7 mouse cellular contexts compared by ENCODE assay signal in the genomic region with DNA sequence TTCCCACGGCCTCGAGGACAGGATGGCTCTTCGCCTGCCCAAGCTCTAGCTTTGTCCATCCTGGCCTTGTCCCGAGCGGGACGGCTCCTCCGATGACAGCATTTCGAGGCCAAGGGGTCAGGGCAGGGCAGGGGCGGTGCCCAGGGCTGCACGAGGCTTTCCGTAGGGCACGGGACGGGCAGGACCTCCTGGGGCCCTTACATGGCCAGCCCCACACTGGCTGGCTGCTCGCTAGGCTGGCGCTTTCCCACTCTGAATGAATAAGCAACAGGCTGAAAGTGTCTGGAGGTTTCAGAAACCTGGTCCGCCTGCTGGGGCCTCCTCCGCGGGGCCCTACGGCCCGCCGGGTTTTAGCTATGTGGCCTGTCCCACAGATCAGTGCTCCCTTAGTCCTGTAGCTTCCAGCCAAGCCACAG. TPM values are rescaled to one million over a fixed set of nuclear protein-coding genes. Genes with fewer than 3 reads are reported as not detected.
DNase-seq lines count a peak whose midpoint lies in the region; ATAC-seq and TF ChIP-seq lines count a peak whose summit lies in the region.

A gene (minus strand): TSS at position 243 of the 416 bp plus-strand sequence.

- no peak for DNase-seq in ES-E14 (ENCODE audit: low read depth, low spot score)
- DNase-seq in adrenal gland, postnatal 10 days: peak; percentile 83
- DNase-seq in forelimb bud, embryonic 11.5 days (ENCODE audit: low read depth, low spot score): peak; percentile 80
- peak; percentile 79 for DNase-seq in hindbrain, embryonic 11.5 days (ENCODE audit: low spot score)
- no peak for DNase-seq in spleen, postnatal 10 days (ENCODE audit: low spot score in 2 of 2)

- peak; percentile 50 for ATAC-seq in hindbrain, embryonic 11.5 days (ENCODE audit: low FRiP score)
- peak; percentile 58 for ATAC-seq in limb, embryonic 13.5 days (ENCODE audit: low FRiP score, low read depth)
- peak; percentile 50 for ATAC-seq in midbrain, embryonic 15.5 days (replicated peaks)

- no peaks in the 10 kb centered on the region for H3K36me3 ChIP-seq in ES-E14 (ENCODE audit: control insufficient read depth, insufficient read depth, low read length, poor library complexity, severe bottlenecking)
- no peaks in the 10 kb centered on the region for H3K36me3 ChIP-seq in hindbrain, embryonic 11.5 days (ENCODE audit: control insufficient read depth, insufficient read depth, low read length)
- H3K36me3 ChIP-seq in limb, embryonic 13.5 days: peaks cover 7% of the 10 kb centered on the region
- no peaks in the 10 kb centered on the region for H3K36me3 ChIP-seq in midbrain, embryonic 15.5 days (replicated peaks)

- no peaks in the 10 kb centered on the region for H3K9me3 ChIP-seq in ES-E14 (ENCODE audit: control insufficient read depth, insufficient read depth, low read depth, low read length)
- H3K9me3 ChIP-seq in hindbrain, embryonic 11.5 days (ENCODE audit: control insufficient read depth, low read length): no peaks in the 10 kb centered on the region
- H3K9me3 ChIP-seq in limb, embryonic 13.5 days: no peaks in the 10 kb centered on the region
- no peaks in the 10 kb centered on the region for H3K9me3 ChIP-seq in midbrain, embryonic 15.5 days

- peaks cover 20% of the 10 kb centered on the region for H3K27me3 ChIP-seq in hindbrain, embryonic 11.5 days (ENCODE audit: control insufficient read depth, insufficient read depth, low read length)
- H3K27me3 ChIP-seq in limb, embryonic 13.5 days: peaks cover 9% of the 10 kb centered on the region; the same call in 1 of the 2 replicates
- peaks cover 28% of the 10 kb centered on the region for H3K27me3 ChIP-seq in midbrain, embryonic 15.5 days (replicated peaks)

- H3K27ac ChIP-seq in ES-E14 (ENCODE audit: insufficient read depth, low read depth, low read length, poor library complexity, severe bottlenecking): no peak within 1 kb of the TSS
- H3K27ac ChIP-seq in hindbrain, embryonic 11.5 days (ENCODE audit: low read depth, low read length): 0 out of 2 replicates have a peak within 1 kb of the TSS, but pooled peaks have one; percentile 1
- H3K27ac ChIP-seq in limb, embryonic 13.5 days: peak within 1 kb of the TSS; percentile 93
- 0 out of 2 replicates have a peak within 1 kb of the TSS, but pooled peaks have one; percentile 6 for H3K27ac ChIP-seq in midbrain, embryonic 15.5 days

- peak within 1 kb of the TSS; percentile 57 for H3K9ac ChIP-seq in ES-E14 (ENCODE audit: insufficient read depth, low read depth, low read length, poor library complexity, severe bottlenecking)
- peak within 1 kb of the TSS; percentile 52 for H3K9ac ChIP-seq in hindbrain, embryonic 11.5 days (ENCODE audit: low read depth, low read length)
- H3K9ac ChIP-seq in limb, embryonic 13.5 days: peak within 1 kb of the TSS; percentile 78
- 0 out of 2 replicates have a peak within 1 kb of the TSS, but pooled peaks have one; percentile 2 for H3K9ac ChIP-seq in midbrain, embryonic 15.5 days

- H3K4me1 ChIP-seq in ES-E14 (ENCODE audit: control insufficient read depth in 2 of 2, insufficient read depth in 2 of 2, low read length in 2 of 2, poor library complexity in 1 of 2): peaks cover 0 to 2% of the 10 kb centered on the region in 2 experiments; a peak in 1 of 4 replicates
- H3K4me1 ChIP-seq in hindbrain, embryonic 11.5 days (replicated peaks; ENCODE audit: control insufficient read depth, insufficient read depth, low read length): peaks cover 15% of the 10 kb centered on the region
- peaks cover 93% of the 10 kb centered on the region for H3K4me1 ChIP-seq in limb, embryonic 13.5 days
- H3K4me1 ChIP-seq in midbrain, embryonic 15.5 days: peaks cover 23% of the 10 kb centered on the region

- WGBS in hindbrain, embryonic 11.5 days: under 1% methylated on average over 21 of the region's 21 CpGs
- WGBS in limb, embryonic 13.5 days: 2% methylated on average over 21 of the region's 21 CpGs
- 3% methylated on average over 21 of the region's 21 CpGs for WGBS in midbrain, embryonic 15.5 days

- in situ Hi-C loops in ES-E14 (cut with MboI; ENCODE audit: low sequenced_read_pairs in 2 of 2, unreplicated experiment in 2 of 2): no loop called here

- H3K4me3 ChIP-seq in ES-E14 (ENCODE audit: insufficient read depth in 1 of 2, low read depth in 1 of 2, low read length in 2 of 2, poor library complexity in 1 of 2, severe bottlenecking in 1 of 2): peak within 1 kb of the TSS; percentile 59 to 74
- peak within 1 kb of the TSS; percentile 35 for H3K4me3 ChIP-seq in hindbrain, embryonic 11.5 days (ENCODE audit: low read depth, low read length)
- peak within 1 kb of the TSS; percentile 66 for H3K4me3 ChIP-seq in limb, embryonic 13.5 days
- peak within 1 kb of the TSS; percentile 38 for H3K4me3 ChIP-seq in midbrain, embryonic 15.5 days

- H3K4me2 ChIP-seq in hindbrain, embryonic 11.5 days (replicated peaks; ENCODE audit: low read depth, low read length): peak within 1 kb of the TSS; percentile 63
- H3K4me2 ChIP-seq in limb, embryonic 13.5 days (replicated peaks): peak within 1 kb of the TSS; percentile 79
- H3K4me2 ChIP-seq in midbrain, embryonic 15.5 days: peak within 1 kb of the TSS; percentile 55

TF ChIP-seq in ES-E14, 5 proteins besides CTCF, POLR2A, EP300 and RAD21:
- TF ChIP-seq ZC3H11A (IDR thresholded peaks at IDR 0.05; ENCODE audit: borderline replicate concordance, low read depth, low read length) (no peak), CHD2 (IDR thresholded peaks at IDR 0.05; ENCODE audit: low read depth, low read length) (no peak), MAFK (IDR thresholded peaks at IDR 0.05; ENCODE audit: insufficient read depth, low read depth, low read length) (no peak), ZNF384 (IDR thresholded peaks at IDR 0.05; ENCODE audit: low read depth, low read length) (no peak), HCFC1 (IDR thresholded peaks at IDR 0.05; ENCODE audit: borderline replicate concordance, insufficient read depth, low read length) (no peak)

RNA-seq across cellular contexts. Expression of the gene that starts here (rescaled TPM):
- 6.2 and 8.4 TPM in 2 replicates for total RNA-seq in ES-E14 (2012; rRNA removed)
- total RNA-seq in adrenal gland, postnatal 10 days (2021): 10 to 100 TPM; 49.1 to 49.2 TPM
- 11.0 and 11.9 TPM in 2 replicates for polyA plus RNA-seq in hindbrain, embryonic 11.5 days (2014; fragmentation: Nextera tagmentation; extraction: Ambion mirVana)
- polyA plus RNA-seq in limb, embryonic 13.5 days (2015; fragmentation: Nextera tagmentation; extraction: Ambion mirVana): 51.3 and 52.2 TPM in 2 replicates
- polyA plus RNA-seq in midbrain, embryonic 15.5 days (2015; fragmentation: Nextera tagmentation; extraction: Ambion mirVana): 6.0 and 7.2 TPM in 2 replicates

Comparison
In these comparisons a context has a peak if more than half of its experiments do, and no peak if none do; other contexts are left out.
1. DNase-seq: peak in adrenal gland, postnatal 10 days (single experiment), forelimb bud, embryonic 11.5 days (single experiment) and hindbrain, embryonic 11.5 days (single experiment); none in ES-E14 (single experiment) and spleen, postnatal 10 days (0 of 2).
2. H3K9ac ChIP-seq: peak in every context shown above with its lines; median percentile 78 in limb, embryonic 13.5 days; 57 in ES-E14; 52 in hindbrain, embryonic 11.5 days; 2 in midbrain, embryonic 15.5 days.
3. Peak in every context shown above with its lines, with median percentiles within 50 percentile points of each other: H3K4me3 ChIP-seq, ATAC-seq and H3K4me2 ChIP-seq.